Mouse (Mus musculus) frontal cortex, postnatal 25 days (tissue): Measurements from ENCODE around the gene Asb1.

ENCODE experiments used
- DNase-seq, 2 experiments: peaks; one replicate each; pipeline ENCODE4 v3.0.0; 2022; ENCODE audit warnings: low spot score in 2 of 2

Gene Asb1

DNA sequence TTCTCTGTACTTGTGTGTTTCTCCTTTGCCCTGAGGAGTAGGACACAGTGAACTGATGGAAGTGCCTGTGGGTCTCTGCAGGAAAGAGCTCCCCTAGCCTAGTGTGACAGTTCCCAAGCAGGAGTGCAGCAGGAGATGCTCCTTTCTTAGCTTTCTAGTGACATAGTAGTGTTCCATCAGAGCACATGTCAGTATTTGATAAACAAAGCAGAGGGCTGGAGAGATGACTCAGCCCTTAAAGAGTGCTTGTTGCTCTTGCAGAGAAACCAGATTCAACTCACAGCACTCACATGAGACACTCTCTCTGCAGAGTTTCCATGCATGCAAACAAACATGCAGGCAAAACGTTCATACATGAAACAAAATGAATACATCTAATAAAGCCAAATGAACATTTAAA is 4.9 kb downstream of the Asb1 start:
- no peak for DNase-seq

- DNase-seq = no peak
Measured at GRCm38 (mm10) chr1:91547567-91547966, 7.2 kb downstream of the Asb1 start.

DNA sequence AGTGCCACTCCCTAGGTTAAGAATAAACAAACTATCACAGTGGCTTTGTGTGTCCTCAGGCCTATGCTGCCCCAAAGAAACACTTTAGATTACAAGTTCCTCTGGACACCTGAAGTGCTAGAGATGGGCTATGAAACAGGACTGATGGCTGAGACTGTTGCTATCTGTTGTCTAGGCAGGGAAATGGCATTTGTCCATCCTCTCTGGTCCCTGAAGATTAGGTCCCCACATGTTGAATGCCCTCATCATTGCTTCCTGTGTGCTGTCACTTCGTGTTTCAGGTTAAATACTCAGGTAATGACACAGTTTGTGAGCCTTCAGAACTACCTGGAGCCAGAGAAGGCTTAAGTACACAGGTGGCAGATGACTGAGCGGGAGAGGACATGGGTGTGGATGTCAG is 8.7 kb downstream of the Asb1 start:
- no peak for DNase-seq

- DNase-seq = no peak
Measured at GRCm38 (mm10) chr1:91557099-91557498, 16.8 kb downstream of the Asb1 start.

GRCm38 (mm10) chr1:91561226-91561625 is 20.9 kb downstream of the Asb1 start:
- no peak for DNase-seq

DNA sequence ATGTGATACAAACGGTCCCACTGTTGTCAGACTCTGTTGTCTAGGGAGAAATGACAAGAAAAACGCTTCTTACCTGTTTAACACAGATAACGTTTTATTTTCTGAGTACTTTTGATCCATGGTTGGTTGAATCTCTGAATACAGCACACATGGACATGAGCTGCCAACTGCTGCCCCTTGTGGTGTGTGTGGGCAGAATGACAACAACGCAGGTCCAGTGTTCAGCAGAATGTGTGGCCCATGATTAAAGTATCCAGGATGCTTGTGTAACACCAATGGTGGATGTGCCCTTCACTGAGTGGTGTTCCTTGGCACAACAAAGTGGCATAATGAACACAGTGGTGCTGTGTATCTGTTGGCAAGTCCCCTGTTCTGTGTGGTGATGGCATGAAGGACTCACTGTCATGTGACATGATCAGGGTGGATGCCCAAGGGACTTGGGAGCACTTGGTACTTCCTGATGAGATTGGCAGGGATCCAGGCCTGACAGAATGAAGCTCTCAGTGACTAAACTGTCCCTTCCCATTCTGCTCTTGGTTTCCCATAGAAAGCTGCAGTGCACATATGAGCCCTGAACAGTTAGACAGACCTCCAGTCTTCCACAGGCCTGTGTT is 22.7 kb downstream of the Asb1 start:
- no peak for DNase-seq

DNA sequence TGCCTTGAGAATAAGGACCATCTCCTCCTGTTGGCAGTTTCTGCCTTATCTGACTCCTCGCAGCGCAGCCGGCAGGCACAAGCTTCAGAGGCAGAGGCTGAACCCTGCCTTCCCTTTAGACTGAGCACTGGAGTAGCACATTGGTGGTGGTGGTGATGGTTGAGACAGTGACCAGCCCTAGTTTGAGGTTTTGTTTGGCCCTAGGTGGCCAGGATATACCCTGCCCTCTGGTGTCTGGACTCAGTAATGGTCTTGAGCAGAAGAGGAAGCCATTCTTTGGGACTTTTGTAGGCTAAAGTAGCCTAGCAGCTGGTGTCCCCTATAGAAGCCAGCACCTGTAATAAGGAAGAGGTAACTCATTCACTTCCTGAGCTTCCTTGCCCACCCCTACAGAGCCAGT is 23.7 kb downstream of the Asb1 start:
- DNase-seq = no peak

- DNase-seq = no peak
Measured at GRCm38 (mm10) chr1:91564598-91564997, 24.3 kb downstream of the Asb1 start.

DNA sequence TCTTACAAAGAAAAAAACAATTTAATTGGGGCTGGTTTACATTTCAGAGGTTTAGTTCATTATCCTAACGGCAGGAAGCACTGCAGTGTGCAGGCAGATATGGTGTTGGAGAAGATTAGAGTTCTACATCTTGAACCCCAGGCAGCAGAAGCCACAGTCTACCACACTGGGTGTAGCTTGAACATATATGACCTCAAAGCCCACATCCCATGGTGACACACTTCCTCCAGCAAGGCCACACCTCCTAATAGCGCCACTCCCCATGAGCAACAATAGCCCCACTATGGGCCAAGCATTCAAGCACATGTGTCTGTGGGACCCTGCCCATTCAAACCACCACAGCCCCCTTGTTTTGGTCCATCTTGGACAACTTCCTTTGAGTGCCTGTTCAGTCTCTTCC is 26.9 kb downstream of the Asb1 start:
- DNase-seq = no peak

- DNase-seq = no peak
Measured at GRCm38 (mm10) chr1:91572458-91572857, 32.1 kb downstream of the Asb1 start.

DNA sequence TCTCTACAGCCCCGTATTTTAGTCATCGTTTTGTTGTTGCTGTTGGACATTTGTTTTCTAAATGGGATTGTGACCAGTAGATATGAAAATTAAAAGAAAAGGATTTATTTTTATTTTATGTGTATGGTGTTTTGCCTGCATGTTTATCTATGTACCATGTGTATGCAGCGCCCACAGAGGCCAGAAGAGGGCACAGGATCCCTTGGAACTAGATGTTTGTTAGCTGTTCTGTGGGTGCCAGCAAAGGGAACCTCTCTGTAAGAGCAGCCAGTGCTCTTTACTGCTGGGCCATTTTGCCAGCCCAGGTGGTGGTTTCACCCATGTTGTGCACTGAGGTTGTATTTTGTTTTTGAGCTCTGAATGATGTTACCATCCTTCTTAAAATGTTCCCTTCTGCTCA is 33.9 kb downstream of the Asb1 start:
- DNase-seq = peak; percentile 48 to 57

DNA sequence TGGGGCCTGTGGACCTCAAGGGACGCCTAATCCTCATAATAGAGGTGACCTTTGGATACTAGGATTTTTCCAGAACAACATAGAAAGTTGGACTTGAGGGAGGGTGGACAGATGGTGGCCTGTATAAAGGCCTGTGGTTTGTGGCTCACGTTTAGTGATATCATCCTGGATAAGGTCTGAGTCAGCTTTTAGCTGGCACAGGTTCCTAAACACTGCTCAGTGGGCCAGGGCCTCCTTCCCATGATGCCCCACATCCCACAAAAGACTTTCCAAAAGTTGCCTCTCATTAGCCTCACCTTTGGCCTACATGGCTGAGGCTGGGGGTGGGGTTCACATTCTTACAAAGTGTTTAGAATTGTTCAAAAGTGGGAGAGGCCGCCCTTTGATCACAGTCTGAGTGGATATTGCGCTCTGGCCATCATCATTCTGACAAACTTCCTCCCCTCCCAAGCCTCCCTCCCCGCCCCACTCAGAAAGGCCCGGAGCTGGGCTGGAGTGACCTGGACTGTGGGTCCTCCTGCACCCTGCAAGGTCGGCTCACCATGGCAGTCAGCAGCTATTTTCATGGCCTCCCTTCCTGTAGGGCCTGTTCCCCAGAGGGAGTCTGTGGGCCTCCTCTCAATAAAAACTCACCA is 37.7 kb downstream of the Asb1 start:
- DNase-seq = no peak

GRCm38 (mm10) chr1:91580503-91580902 is 40.2 kb downstream of the Asb1 start:
- no peak for DNase-seq

GRCm38 (mm10) chr1:91581206-91581605 is 40.9 kb downstream of the Asb1 start:
- no peak for DNase-seq

- DNase-seq = no peak
Measured at GRCm38 (mm10) chr1:91584969-91585835, 44.9 kb downstream of the Asb1 start.

- no peak for DNase-seq
Measured at GRCm38 (mm10) chr1:91589738-91590137, 49.4 kb downstream of the Asb1 start.

DNA sequence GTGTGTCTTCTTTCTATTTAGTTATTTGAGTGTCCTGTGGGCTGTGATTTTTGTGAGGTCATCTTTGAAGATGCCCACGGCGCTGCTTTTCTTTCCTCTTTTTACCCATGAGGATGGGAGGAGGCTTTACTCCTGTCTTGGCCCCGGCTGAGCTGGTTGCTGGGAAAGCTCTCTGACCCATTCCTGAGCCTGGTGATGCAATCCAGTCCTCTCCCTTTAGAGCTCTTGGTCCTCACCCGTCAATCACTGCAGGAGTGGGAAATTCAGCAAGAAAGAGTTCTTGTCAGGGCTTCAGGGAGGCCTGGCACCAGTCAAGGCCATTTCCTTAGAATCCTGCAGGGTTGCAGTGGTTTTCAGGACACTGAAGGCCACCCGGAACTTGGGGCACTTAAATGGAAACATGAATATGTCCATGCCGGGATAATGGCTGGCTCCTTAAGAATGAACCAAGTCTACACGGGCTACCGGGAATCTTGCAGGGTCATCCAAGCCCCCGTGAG is 55.2 kb downstream of the Asb1 start:
- no peak for DNase-seq

GRCm38 (mm10) chr1:91597611-91598010 is 57.3 kb downstream of the Asb1 start:
- peak; percentile 14 to 22 for DNase-seq

- peak; percentile 13 to 32 for DNase-seq
Measured at GRCm38 (mm10) chr1:91600671-91601361, 60.5 kb downstream of the Asb1 start.

DNA sequence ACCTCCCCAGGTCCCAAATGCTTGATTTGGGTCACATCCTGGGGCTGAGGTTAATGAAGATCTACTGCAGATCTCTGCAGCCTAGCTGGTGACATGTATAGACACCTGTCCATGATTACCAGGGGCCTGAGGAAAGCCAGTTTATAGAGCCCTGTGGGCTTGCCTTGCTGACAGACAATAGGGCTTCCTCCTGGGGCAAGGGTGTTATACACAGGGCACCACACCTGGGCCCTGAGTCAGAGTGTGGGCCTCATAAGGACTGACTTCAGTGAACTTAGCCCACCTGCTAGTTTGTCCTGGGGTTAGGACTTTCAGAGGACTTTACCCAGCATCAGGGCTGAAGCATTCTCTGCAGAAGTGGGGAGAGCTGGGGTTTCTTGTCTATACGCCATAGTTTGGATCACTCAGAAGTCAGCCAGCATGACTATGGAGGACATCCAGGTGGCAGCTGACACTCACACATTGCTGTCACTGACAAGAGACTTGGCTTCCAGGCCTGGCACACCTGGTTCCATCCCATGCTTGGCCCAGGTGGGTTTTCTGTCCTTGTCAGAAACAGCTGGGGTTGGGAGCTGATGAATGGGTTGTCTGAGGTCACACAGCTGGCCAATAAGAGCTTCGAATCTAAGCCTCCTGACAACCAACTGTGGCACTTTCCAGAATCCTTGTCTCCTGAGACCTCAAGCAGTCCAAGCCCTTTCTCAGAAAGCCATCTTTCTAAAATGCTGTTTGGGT is 61.2 kb downstream of the Asb1 start:
- DNase-seq = no peak

DNA sequence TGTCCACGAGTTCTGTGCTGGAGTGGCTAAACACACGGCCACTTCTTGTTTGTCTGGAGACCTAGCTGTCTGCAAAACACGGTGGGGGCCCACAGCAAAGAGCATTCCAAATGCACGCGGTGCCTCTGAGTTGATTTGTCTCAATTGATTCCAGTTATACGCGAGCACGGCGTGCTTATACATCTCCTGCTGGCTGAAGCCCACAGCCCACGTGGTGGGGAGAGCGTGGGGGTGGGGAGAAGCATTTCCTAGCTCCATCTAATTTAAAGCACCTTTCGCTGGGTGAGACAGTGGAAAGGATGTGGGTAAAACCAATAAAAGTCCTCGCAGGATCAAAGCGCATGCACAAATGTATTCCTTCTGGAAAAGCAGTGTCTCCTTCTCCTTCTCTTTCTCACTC is 65.3 kb downstream of the Asb1 start:
- no peak for DNase-seq
